Mouse (Mus musculus): ENCODE measurements at regions not wholly inside any gene's neighbourhood (a gene's known extent, or its start where the extent isn't known, plus 50 kb on each side); places are given as distances from the start of the nearest gene placed in this dataset.

GRCm38 (mm10) chr12:71484286-71484685, 174.6 kb downstream of the Dact1 start:
- no peak overlapping the region for H3K9ac ChIP-seq (replicated peaks; ENCODE audit: low read length)
- H3K9me3 ChIP-seq (ENCODE audit: low read length), result no peaks in the 10 kb centered on the region
- H3K27me3 ChIP-seq (ENCODE audit: insufficient read depth, low read length), result no peaks in the 10 kb centered on the region
- peaks cover 17% of the 10 kb centered on the region for H3K4me1 ChIP-seq (ENCODE audit: insufficient read depth, low read length)
- H3K36me3 ChIP-seq (ENCODE audit: insufficient read depth, low read length), result no peaks in the 10 kb centered on the region
- ATAC-seq (ENCODE audit: low FRiP score, low TSS enrichment), result no peak
- no peak overlapping the region for H3K4me2 ChIP-seq (replicated peaks; ENCODE audit: low read depth, low read length)
- H3K4me3 ChIP-seq (ENCODE audit: low read length), result no peak overlapping the region
- no peak overlapping the region for H3K27ac ChIP-seq (ENCODE audit: low read length)
- 95% methylated on average over 5 of the region's 5 CpGs for WGBS

- no peak overlapping the region for H3K4me2 ChIP-seq (replicated peaks; ENCODE audit: low read depth, low read length)
- no peak for ATAC-seq (ENCODE audit: low FRiP score, low TSS enrichment)
- 85% methylated on average over 12 of the region's 12 CpGs for WGBS
- H3K9me3 ChIP-seq (ENCODE audit: low read length), result no peaks in the 10 kb centered on the region
- no peak overlapping the region for H3K27ac ChIP-seq (ENCODE audit: low read length)
- H3K4me1 ChIP-seq (ENCODE audit: insufficient read depth, low read length), result peaks cover 17% of the 10 kb centered on the region
- H3K4me3 ChIP-seq (ENCODE audit: low read length), result no peak overlapping the region
- H3K27me3 ChIP-seq (ENCODE audit: insufficient read depth, low read length), result no peaks in the 10 kb centered on the region
- no peaks in the 10 kb centered on the region for H3K36me3 ChIP-seq (ENCODE audit: insufficient read depth, low read length)
- H3K9ac ChIP-seq (replicated peaks; ENCODE audit: low read length), result no peak overlapping the region
These were observed 176.4 kb downstream of the Dact1 start for GRCm38 (mm10) chr12:71486078-71486477.

- no peak overlapping the region for H3K4me3 ChIP-seq (ENCODE audit: low read length)
- WGBS, result 76% methylated on average over 6 of the region's 6 CpGs
- no peak overlapping the region for H3K4me2 ChIP-seq (replicated peaks; ENCODE audit: low read depth, low read length)
- H3K9me3 ChIP-seq (ENCODE audit: low read length), result no peaks in the 10 kb centered on the region
- no peak overlapping the region for H3K27ac ChIP-seq (ENCODE audit: low read length)
- peaks cover 5% of the 10 kb centered on the region for H3K4me1 ChIP-seq (ENCODE audit: insufficient read depth, low read length)
- no peaks in the 10 kb centered on the region for H3K36me3 ChIP-seq (ENCODE audit: insufficient read depth, low read length)
- no peaks in the 10 kb centered on the region for H3K27me3 ChIP-seq (ENCODE audit: insufficient read depth, low read length)
- no peak for ATAC-seq (ENCODE audit: low FRiP score, low TSS enrichment)
- no peak overlapping the region for H3K9ac ChIP-seq (replicated peaks; ENCODE audit: low read length)
These were observed 178.1 kb downstream of the Dact1 start for GRCm38 (mm10) chr12:71487591-71488435.

- Histone ChIP-seq H3K4me2 (replicated peaks; ENCODE audit: low read depth, low read length) (no peak overlapping the region), H3K9me3 (ENCODE audit: low read length) (no peaks in the 10 kb centered on the region), H3K4me3 (ENCODE audit: low read length) (no peak overlapping the region), H3K4me1 (ENCODE audit: insufficient read depth, low read length) (0 out of 2 replicates have a peak, but pooled peaks cover 2% of the 10 kb centered on the region), H3K27me3 (ENCODE audit: insufficient read depth, low read length) (no peaks in the 10 kb centered on the region), H3K36me3 (ENCODE audit: insufficient read depth, low read length) (no peaks in the 10 kb centered on the region), H3K9ac (replicated peaks; ENCODE audit: low read length) (no peak overlapping the region), H3K27ac (ENCODE audit: low read length) (no peak overlapping the region)
- 60% methylated on average over 7 of the region's 7 CpGs for WGBS
- no peak for ATAC-seq (ENCODE audit: low FRiP score, low TSS enrichment)
These were observed 179.6 kb downstream of the Dact1 start for GRCm38 (mm10) chr12:71489295-71489694.

GRCm38 (mm10) chr12:71494803-71495293, 185.2 kb downstream of the Dact1 start:
- no peaks in the 10 kb centered on the region for H3K9me3 ChIP-seq (ENCODE audit: low read length)
- no peak overlapping the region for H3K4me2 ChIP-seq (replicated peaks; ENCODE audit: low read depth, low read length)
- no peak overlapping the region for H3K27ac ChIP-seq (ENCODE audit: low read length)
- ATAC-seq (ENCODE audit: low FRiP score, low TSS enrichment), result no peak
- H3K9ac ChIP-seq (replicated peaks; ENCODE audit: low read length), result no peak overlapping the region
- WGBS, result 53% methylated on average over 10 of the region's 10 CpGs
- no peaks in the 10 kb centered on the region for H3K4me1 ChIP-seq (ENCODE audit: insufficient read depth, low read length)
- no peak overlapping the region for H3K4me3 ChIP-seq (ENCODE audit: low read length)
- H3K36me3 ChIP-seq (ENCODE audit: insufficient read depth, low read length), result no peaks in the 10 kb centered on the region
- no peaks in the 10 kb centered on the region for H3K27me3 ChIP-seq (ENCODE audit: insufficient read depth, low read length)

GRCm38 (mm10) chr12:71498246-71499029, 188.8 kb downstream of the Dact1 start:
- H3K4me1 ChIP-seq (ENCODE audit: insufficient read depth, low read length), result no peaks in the 10 kb centered on the region
- no peak for ATAC-seq (ENCODE audit: low FRiP score, low TSS enrichment)
- no peak overlapping the region for H3K4me3 ChIP-seq (ENCODE audit: low read length)
- WGBS, result 70% methylated on average over 14 of the region's 14 CpGs
- no peaks in the 10 kb centered on the region for H3K36me3 ChIP-seq (ENCODE audit: insufficient read depth, low read length)
- no peak overlapping the region for H3K9ac ChIP-seq (replicated peaks; ENCODE audit: low read length)
- no peaks in the 10 kb centered on the region for H3K9me3 ChIP-seq (ENCODE audit: low read length)
- no peak overlapping the region for H3K4me2 ChIP-seq (replicated peaks; ENCODE audit: low read depth, low read length)
- no peak overlapping the region for H3K27ac ChIP-seq (ENCODE audit: low read length)
- H3K27me3 ChIP-seq (ENCODE audit: insufficient read depth, low read length), result no peaks in the 10 kb centered on the region

- H3K4me2 ChIP-seq (replicated peaks; ENCODE audit: low read depth, low read length), result no peak overlapping the region
- no peak overlapping the region for H3K4me3 ChIP-seq (ENCODE audit: low read length)
- no peak overlapping the region for H3K27ac ChIP-seq (ENCODE audit: low read length)
- 63% methylated on average over 7 of the region's 7 CpGs for WGBS
- no peaks in the 10 kb centered on the region for H3K27me3 ChIP-seq (ENCODE audit: insufficient read depth, low read length)
- H3K9ac ChIP-seq (replicated peaks; ENCODE audit: low read length), result no peak overlapping the region
- no peaks in the 10 kb centered on the region for H3K4me1 ChIP-seq (ENCODE audit: insufficient read depth, low read length)
- no peak for ATAC-seq (ENCODE audit: low FRiP score, low TSS enrichment)
- H3K36me3 ChIP-seq (ENCODE audit: insufficient read depth, low read length), result no peaks in the 10 kb centered on the region
- no peaks in the 10 kb centered on the region for H3K9me3 ChIP-seq (ENCODE audit: low read length)
These were observed 191.7 kb downstream of the Dact1 start for GRCm38 (mm10) chr12:71501299-71501810.

GRCm38 (mm10) chr12:71503265-71503664, 193.6 kb downstream of the Dact1 start:
- Histone ChIP-seq H3K9ac (replicated peaks; ENCODE audit: low read length) (no peak overlapping the region), H3K36me3 (ENCODE audit: insufficient read depth, low read length) (no peaks in the 10 kb centered on the region), H3K4me1 (ENCODE audit: insufficient read depth, low read length) (no peaks in the 10 kb centered on the region), H3K4me3 (ENCODE audit: low read length) (no peak overlapping the region), H3K27ac (ENCODE audit: low read length) (no peak overlapping the region), H3K4me2 (replicated peaks; ENCODE audit: low read depth, low read length) (no peak overlapping the region), H3K27me3 (ENCODE audit: insufficient read depth, low read length) (no peaks in the 10 kb centered on the region), H3K9me3 (ENCODE audit: low read length) (no peaks in the 10 kb centered on the region)
- 60% methylated on average over 11 of the region's 11 CpGs for WGBS
- no peak for ATAC-seq (ENCODE audit: low FRiP score, low TSS enrichment)

- no peak for ATAC-seq (ENCODE audit: low FRiP score, low TSS enrichment)
These were observed 196.5 kb downstream of the Dact1 start for GRCm38 (mm10) chr12:71506206-71506605.

More at GRCm38 (mm10) chr12:71506206-71506605, 196.5 kb downstream of the Dact1 start:
- Histone ChIP-seq H3K9me3 (ENCODE audit: low read length) (no peaks in the 10 kb centered on the region), H3K27ac (ENCODE audit: low read length) (no peak overlapping the region), H3K9ac (replicated peaks; ENCODE audit: low read length) (no peak overlapping the region), H3K4me3 (ENCODE audit: low read length) (no peak overlapping the region), H3K4me2 (replicated peaks; ENCODE audit: low read depth, low read length) (no peak overlapping the region), H3K4me1 (ENCODE audit: insufficient read depth, low read length) (no peaks in the 10 kb centered on the region), H3K27me3 (ENCODE audit: insufficient read depth, low read length) (no peaks in the 10 kb centered on the region), H3K36me3 (ENCODE audit: insufficient read depth, low read length) (no peaks in the 10 kb centered on the region)
- WGBS, result 37% methylated on average over 4 of the region's 4 CpGs

Data from kidney, embryonic 16.5 days (tissue).